Mouse (Mus musculus) cerebellum, adult 2 months (tissue): ENCODE results near the gene 9430097D07Rik.

Experiments
- CTCF ChIP-seq: fragments of 200-500 bp; IDR thresholded peaks from 2 replicates; pipeline ENCODE4 v1.5.1; 2011; ENCODE audit warnings: low read depth, mild to moderate bottlenecking, control low read depth, low read length, moderate library complexity, borderline replicate concordance; ENCODE audit not compliant: insufficient read depth
- POLR2A ChIP-seq: fragments of 200-500 bp; IDR thresholded peaks from 2 replicates; pipeline ENCODE4 v1.6.1; 2011; ENCODE audit warnings: low read length, control low read depth, borderline replicate concordance; ENCODE audit not compliant: insufficient read depth

DNA sequence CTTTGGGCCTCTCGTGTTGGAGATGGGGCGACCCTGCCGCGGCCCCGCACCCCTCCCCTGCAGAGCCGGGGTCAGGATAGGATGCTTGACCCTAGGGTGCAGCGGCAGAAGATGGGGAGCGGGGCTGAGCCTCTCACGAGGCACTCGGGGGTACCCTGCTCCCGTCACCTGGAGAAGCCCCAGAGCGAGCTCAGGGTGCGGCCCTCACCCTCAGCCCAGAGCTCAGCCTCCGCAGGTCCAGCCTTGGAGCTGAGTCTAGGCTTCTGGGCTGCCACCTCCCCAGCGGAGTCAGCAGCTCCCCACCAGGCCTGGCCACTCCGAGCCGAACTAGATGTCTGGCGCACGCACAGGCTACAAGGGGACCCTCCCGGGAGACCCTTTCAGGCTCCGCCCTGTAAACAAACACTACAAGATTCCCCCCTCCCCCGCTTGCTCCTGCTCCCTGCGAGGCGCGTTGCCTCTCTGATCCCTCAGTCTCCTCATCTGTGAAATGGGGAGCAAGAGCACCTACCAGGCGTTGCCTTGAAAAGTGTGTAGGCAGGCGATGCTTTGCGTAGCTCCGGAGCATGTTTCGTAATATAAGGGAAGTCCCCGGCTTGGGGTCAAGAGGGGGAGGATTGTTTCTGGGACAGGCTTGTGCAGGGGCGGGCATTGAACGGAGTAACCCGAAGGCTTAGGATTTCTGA is 31.9 kb upstream of the 9430097D07Rik start:
- TF ChIP-seq POLR2A (no peak), CTCF (no peak)
